Mouse (Mus musculus) layer of hippocampus, adult 8-10 months (tissue): ENCODE measurements around the gene Stard5. TPM values are rescaled to one million over a fixed set of nuclear protein-coding genes. Genes with fewer than 3 reads are reported as not detected.

Experiments used
- DNase-seq, 2 experiments: peaks; one replicate each; pipeline ENCODE4 v3.0.0; 2022; ENCODE audit warnings: low spot score in 2 of 2
- total RNA-seq, 4 experiments: library from RNA; stranded (reverse); gene quantifications; 2 replicates each; pipeline ENCODE4 v1.2.4; 2022

Stard5 gene
- total RNA-seq, 4 experiments from 2014 or later = 15.7 to 21.4 (median 20.7) TPM

GRCm38 (mm10) chr7:83632682-83633120, 942 bp downstream of the Stard5 start:
- DNase-seq = no peak

- no peak for DNase-seq
Measured at GRCm38 (mm10) chr7:83633856-83634255, 2.1 kb downstream of the Stard5 start.

- DNase-seq = no peak
Measured at GRCm38 (mm10) chr7:83635726-83636125, 4.0 kb downstream of the Stard5 start.

GRCm38 (mm10) chr7:83636425-83636824, 4.7 kb downstream of the Stard5 start:
- DNase-seq = no peak

- no peak for DNase-seq
Measured at GRCm38 (mm10) chr7:83637781-83638583, 6.2 kb downstream of the Stard5 start.

GRCm38 (mm10) chr7:83639084-83639483, 7.3 kb downstream of the Stard5 start:
- no peak for DNase-seq

- no peak for DNase-seq
Measured at GRCm38 (mm10) chr7:83640581-83640980, 8.8 kb downstream of the Stard5 start.

GRCm38 (mm10) chr7:83641163-83641562, 9.4 kb downstream of the Stard5 start:
- DNase-seq = no peak

- DNase-seq = no peak
Measured at GRCm38 (mm10) chr7:83643581-83643980, 11.8 kb downstream of the Stard5 start.

GRCm38 (mm10) chr7:83644761-83645160, 13.0 kb downstream of the Stard5 start:
- DNase-seq = no peak

- no peak for DNase-seq
Measured at GRCm38 (mm10) chr7:83645476-83645875, 13.7 kb downstream of the Stard5 start.

- DNase-seq = no peak
Measured at GRCm38 (mm10) chr7:83648807-83649206, 17.0 kb downstream of the Stard5 start.

GRCm38 (mm10) chr7:83650638-83651037, 18.9 kb downstream of the Stard5 start:
- no peak for DNase-seq

- no peak for DNase-seq
Measured at GRCm38 (mm10) chr7:83652498-83652897, 20.7 kb downstream of the Stard5 start.

- DNase-seq = no peak
Measured at GRCm38 (mm10) chr7:83653605-83654051, 21.9 kb downstream of the Stard5 start.

GRCm38 (mm10) chr7:83654196-83654595, 22.4 kb downstream of the Stard5 start:
- DNase-seq = no peak

- no peak for DNase-seq
Measured at GRCm38 (mm10) chr7:83654938-83655630, 23.3 kb downstream of the Stard5 start.

GRCm38 (mm10) chr7:83658716-83659115, 27.0 kb downstream of the Stard5 start:
- no peak for DNase-seq

- DNase-seq = no peak
Measured at GRCm38 (mm10) chr7:83659159-83660065, 27.7 kb downstream of the Stard5 start.

- no peak for DNase-seq
Measured at GRCm38 (mm10) chr7:83660273-83660691, 28.5 kb downstream of the Stard5 start.

GRCm38 (mm10) chr7:83661031-83661430, 29.3 kb downstream of the Stard5 start:
- no peak for DNase-seq
